ENCODE assay signal across 26 mouse cellular contexts in genomic region chr17:89559506-89559905, GRCm38 (mm10).
A peak's percentile ranks its signal among the peaks of the same experiment; 100 is the strongest.
DNase-seq lines count a peak whose midpoint lies in the region; ATAC-seq and TF ChIP-seq lines count a peak whose summit lies in the region.
"Had no signal": no experiment of that assay in that cellular context is flagged by ENCODE, and none has a peak within 500 bp of the region (broad histone marks: within the 10 kb centered on the region; RNA-seq: fewer than 3 reads in every experiment).

No protein-coding gene starts in this region.

- no peak overlapping the region for H3K4me2 ChIP-seq in embryonic facial prominence, embryonic 14.5 days (ENCODE audit: low read depth, low read length)
- H3K4me2 ChIP-seq in limb, embryonic 14.5 days (replicated peaks; ENCODE audit: low read depth, low read length, severe bottlenecking) = no peak overlapping the region
- H3K4me2 ChIP-seq in neural tube, embryonic 14.5 days (ENCODE audit: low read depth, low read length) = no peak overlapping the region
- H3K4me2 ChIP-seq in kidney, embryonic 14.5 days (replicated peaks; ENCODE audit: low read depth, low read length) = no peak overlapping the region
- H3K4me2 ChIP-seq: embryonic facial prominence, embryonic 15.5 days; heart, embryonic 13.5 days; limb, embryonic 13.5 days; liver, embryonic 13.5 days had no signal

- H3K27ac ChIP-seq in embryonic facial prominence, embryonic 14.5 days (replicated peaks; ENCODE audit: low read depth, low read length) = no peak overlapping the region
- H3K27ac ChIP-seq in embryonic facial prominence, embryonic 10.5 days (replicated peaks) = no peak overlapping the region
- H3K27ac ChIP-seq in limb, embryonic 14.5 days (replicated peaks; ENCODE audit: low read depth, low read length) = no peak overlapping the region
- no peak overlapping the region for H3K27ac ChIP-seq in limb, embryonic 10.5 days
- H3K27ac ChIP-seq in neural tube, embryonic 14.5 days (ENCODE audit: low read depth, low read length) = no peak overlapping the region
- no peak overlapping the region for H3K27ac ChIP-seq in kidney, embryonic 14.5 days (ENCODE audit: low read depth, low read length)
- H3K27ac ChIP-seq: embryonic facial prominence, embryonic 15.5 days; heart, adult 2 months; heart, embryonic 13.5 days; limb, embryonic 13.5 days; liver, embryonic 13.5 days had no signal

- DNase-seq in embryonic facial prominence, embryonic 14.5 days (ENCODE audit: low spot score) = peak; percentile 40
- DNase-seq in embryonic facial prominence, embryonic 10.5 days (ENCODE audit: low spot score) = no peak
- DNase-seq in limb, embryonic 14.5 days (ENCODE audit: low spot score) = peak; percentile 13
- DNase-seq in limb, embryonic 10.5 days (ENCODE audit: low spot score) = no peak
- no peak for DNase-seq in neural tube, embryonic 10.5 days (ENCODE audit: extremely low spot score, low spot score)
- DNase-seq: adrenal gland, postnatal 10 days; cerebellum, adult 2 months; cerebellum, postnatal 25 days; embryo, embryonic 11 days; gastrocnemius, postnatal 25 days; heart, adult 2 months; heart, postnatal 14 days; kidney, postnatal 4 days; liver, embryonic 13.5 days; lung, adult 2 months; lung, postnatal 36 days; right cerebral cortex, postnatal 25 days; spleen, adult 18-20 months; thymus, postnatal 25 days had no signal

- no peaks in the 10 kb centered on the region for H3K36me3 ChIP-seq in embryonic facial prominence, embryonic 14.5 days (ENCODE audit: control insufficient read depth, insufficient read depth, low read length)
- no peaks in the 10 kb centered on the region for H3K36me3 ChIP-seq in embryonic facial prominence, embryonic 10.5 days (replicated peaks)
- no peaks in the 10 kb centered on the region for H3K36me3 ChIP-seq in limb, embryonic 14.5 days (ENCODE audit: control insufficient read depth, insufficient read depth, low read length)
- no peaks in the 10 kb centered on the region for H3K36me3 ChIP-seq in limb, embryonic 10.5 days
- no peaks in the 10 kb centered on the region for H3K36me3 ChIP-seq in neural tube, embryonic 14.5 days (ENCODE audit: control insufficient read depth, insufficient read depth, low read length)
- H3K36me3 ChIP-seq in kidney, embryonic 14.5 days (ENCODE audit: control insufficient read depth, insufficient read depth, low read length) = no peaks in the 10 kb centered on the region
- H3K36me3 ChIP-seq: embryonic facial prominence, embryonic 15.5 days; heart, embryonic 13.5 days; limb, embryonic 13.5 days; liver, embryonic 13.5 days had no signal

- no peaks in the 10 kb centered on the region for H3K9me3 ChIP-seq in embryonic facial prominence, embryonic 14.5 days (ENCODE audit: control insufficient read depth, low read length)
- H3K9me3 ChIP-seq in embryonic facial prominence, embryonic 10.5 days = no peaks in the 10 kb centered on the region
- H3K9me3 ChIP-seq in limb, embryonic 14.5 days (ENCODE audit: control insufficient read depth, low read length) = no peaks in the 10 kb centered on the region
- no peaks in the 10 kb centered on the region for H3K9me3 ChIP-seq in limb, embryonic 10.5 days (replicated peaks)
- no peaks in the 10 kb centered on the region for H3K9me3 ChIP-seq in neural tube, embryonic 14.5 days (ENCODE audit: control insufficient read depth, low read length)
- H3K9me3 ChIP-seq in kidney, embryonic 14.5 days (ENCODE audit: control insufficient read depth, low read length) = no peaks in the 10 kb centered on the region
- H3K9me3 ChIP-seq: embryonic facial prominence, embryonic 15.5 days; heart, embryonic 13.5 days; limb, embryonic 13.5 days; liver, embryonic 13.5 days; megakaryocyte, embryonic 14.5 days had no signal

- TF ChIP-seq POLR2A in limb, embryonic 14.5 days (IDR thresholded peaks at IDR 0.05; ENCODE audit: borderline replicate concordance, extremely low read depth, insufficient read depth, insufficient read length) = no peak

- H3K4me1 ChIP-seq in embryonic facial prominence, embryonic 14.5 days (ENCODE audit: control insufficient read depth, insufficient read depth, low read length) = no peaks in the 10 kb centered on the region
- H3K4me1 ChIP-seq in embryonic facial prominence, embryonic 10.5 days = no peaks in the 10 kb centered on the region
- H3K4me1 ChIP-seq in limb, embryonic 14.5 days (ENCODE audit: control insufficient read depth, insufficient read depth, low read length) = no peaks in the 10 kb centered on the region
- H3K4me1 ChIP-seq in limb, embryonic 10.5 days = no peaks in the 10 kb centered on the region
- H3K4me1 ChIP-seq in neural tube, embryonic 14.5 days (ENCODE audit: control insufficient read depth, insufficient read depth, low read length) = no peaks in the 10 kb centered on the region
- no peaks in the 10 kb centered on the region for H3K4me1 ChIP-seq in kidney, embryonic 14.5 days (ENCODE audit: control insufficient read depth, insufficient read depth, low read length)
- H3K4me1 ChIP-seq: embryonic facial prominence, embryonic 15.5 days; heart, embryonic 13.5 days; limb, embryonic 13.5 days; liver, embryonic 13.5 days; megakaryocyte, embryonic 14.5 days had no signal

- H3K4me3 ChIP-seq in embryonic facial prominence, embryonic 14.5 days (ENCODE audit: low read depth, low read length) = no peak overlapping the region
- H3K4me3 ChIP-seq in embryonic facial prominence, embryonic 10.5 days = no peak overlapping the region
- H3K4me3 ChIP-seq in limb, embryonic 14.5 days (replicated peaks; ENCODE audit: low read length) = no peak overlapping the region
- H3K4me3 ChIP-seq in limb, embryonic 10.5 days = no peak overlapping the region
- no peak overlapping the region for H3K4me3 ChIP-seq in neural tube, embryonic 14.5 days (ENCODE audit: low read depth, low read length)
- no peak overlapping the region for H3K4me3 ChIP-seq in kidney, embryonic 14.5 days (ENCODE audit: low read length)
- H3K4me3 ChIP-seq: embryonic facial prominence, embryonic 15.5 days; heart, adult 2 months; heart, embryonic 13.5 days; limb, embryonic 13.5 days; liver, embryonic 13.5 days; megakaryocyte, embryonic 14.5 days had no signal

- no peak overlapping the region for H3K9ac ChIP-seq in embryonic facial prominence, embryonic 14.5 days (ENCODE audit: low read depth, low read length)
- no peak overlapping the region for H3K9ac ChIP-seq in limb, embryonic 14.5 days (ENCODE audit: low read depth, low read length, severe bottlenecking)
- no peak overlapping the region for H3K9ac ChIP-seq in neural tube, embryonic 14.5 days (replicated peaks; ENCODE audit: low read depth, low read length)
- no peak overlapping the region for H3K9ac ChIP-seq in kidney, embryonic 14.5 days (ENCODE audit: low read depth, low read length)
- H3K9ac ChIP-seq: embryonic facial prominence, embryonic 15.5 days; heart, embryonic 13.5 days; limb, embryonic 13.5 days; liver, embryonic 13.5 days had no signal

- no peaks in the 10 kb centered on the region for H3K27me3 ChIP-seq in embryonic facial prominence, embryonic 14.5 days (replicated peaks; ENCODE audit: control insufficient read depth, insufficient read depth, low read length)
- H3K27me3 ChIP-seq in embryonic facial prominence, embryonic 10.5 days (replicated peaks; ENCODE audit: low read depth, poor library complexity, severe bottlenecking) = no peaks in the 10 kb centered on the region
- no peaks in the 10 kb centered on the region for H3K27me3 ChIP-seq in limb, embryonic 14.5 days (ENCODE audit: control insufficient read depth, insufficient read depth, low read length)
- H3K27me3 ChIP-seq in limb, embryonic 10.5 days (ENCODE audit: low read depth, poor library complexity, severe bottlenecking) = no peaks in the 10 kb centered on the region
- H3K27me3 ChIP-seq in neural tube, embryonic 14.5 days (ENCODE audit: control insufficient read depth, insufficient read depth, low read length) = no peaks in the 10 kb centered on the region
- H3K27me3 ChIP-seq in kidney, embryonic 14.5 days (ENCODE audit: control insufficient read depth, insufficient read depth, low read length) = no peaks in the 10 kb centered on the region
- H3K27me3 ChIP-seq: embryonic facial prominence, embryonic 15.5 days; heart, embryonic 13.5 days; limb, embryonic 13.5 days; liver, embryonic 13.5 days; megakaryocyte, embryonic 14.5 days had no signal

- ATAC-seq in embryonic facial prominence, embryonic 14.5 days (ENCODE audit: low read depth) = peak; percentile 67; the same call in 1 of the 2 replicates
- ATAC-seq in limb, embryonic 14.5 days (ENCODE audit: low FRiP score, low read depth) = no peak
- ATAC-seq in neural tube, embryonic 14.5 days (ENCODE audit: low read depth) = peak; percentile 65
- ATAC-seq in kidney, embryonic 14.5 days (ENCODE audit: low FRiP score, low TSS enrichment) = no peak
- ATAC-seq: intestine, postnatal 0 days had no signal

Comparison
In these comparisons a context has a peak if more than half of its experiments do, and no peak if none do; other contexts are left out.
1. DNase-seq: peak in embryonic facial prominence, embryonic 14.5 days (single experiment) and limb, embryonic 14.5 days (single experiment); none in embryonic facial prominence, embryonic 10.5 days (single experiment), limb, embryonic 10.5 days (single experiment) and neural tube, embryonic 10.5 days (single experiment).
2. ATAC-seq: peak in embryonic facial prominence, embryonic 14.5 days (single experiment) and neural tube, embryonic 14.5 days (single experiment); none in limb, embryonic 14.5 days (single experiment) and kidney, embryonic 14.5 days (single experiment).